In the genomic region with DNA sequence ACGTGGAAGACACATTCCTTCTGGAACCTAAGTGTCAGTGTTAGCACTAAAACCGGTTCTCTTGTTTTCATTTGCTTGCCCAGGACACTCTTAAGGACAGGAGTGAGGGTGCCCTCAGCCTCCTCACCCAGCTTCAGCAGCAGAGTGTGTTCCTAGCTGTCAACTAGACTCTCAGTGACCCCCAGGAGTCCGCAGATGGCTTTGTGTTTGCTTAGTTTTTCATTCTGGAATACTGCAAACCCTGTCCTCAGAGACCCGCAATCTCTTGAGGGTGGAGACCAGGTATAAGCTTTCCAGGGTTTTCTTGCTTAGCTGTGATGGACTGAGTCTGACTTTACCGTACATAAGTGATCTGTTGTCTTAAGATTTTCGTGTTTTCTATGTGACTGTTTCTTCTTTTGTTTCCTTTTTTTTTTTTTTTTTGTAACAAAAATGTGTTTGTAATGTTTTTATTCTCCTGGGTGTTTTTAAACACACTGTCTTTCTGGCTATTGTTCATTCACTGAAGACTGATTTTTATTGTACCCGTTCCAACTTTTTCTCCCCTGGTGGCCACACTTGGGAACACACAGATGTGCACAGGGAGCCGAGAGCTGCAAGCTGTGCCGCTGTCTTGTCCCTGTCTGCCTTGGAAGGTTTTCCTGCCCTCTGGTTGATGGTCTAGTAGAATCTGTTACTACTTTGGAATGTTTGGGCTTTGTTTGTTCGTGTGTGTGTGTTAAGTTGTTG, we compare ENCODE assay signal across 8 mouse cellular contexts. TPM values are rescaled to one million over a fixed set of nuclear protein-coding genes. Genes with fewer than 3 reads are reported as not detected.
DNase-seq lines count a peak whose midpoint lies in the region; ATAC-seq and TF ChIP-seq lines count a peak whose summit lies in the region.

No protein-coding gene starts in this region.

- peaks cover 0 to 9% of the 10 kb centered on the region in 2 experiments; a peak in 1 of 4 replicates for H3K4me1 ChIP-seq in CH12.LX (ENCODE audit: control insufficient read depth in 1 of 2, insufficient read depth in 2 of 2)

- peaks cover 0 to 14% of the 10 kb centered on the region in 2 experiments for H3K36me3 ChIP-seq in CH12.LX (replicated peaks in 1 of 2; ENCODE audit: control insufficient read depth in 1 of 2, insufficient read depth in 1 of 2, low read length in 1 of 2)

- dilution Hi-C loops in CH12.LX (cut with MboI; ENCODE audit: extremely low pct_ligation_motif_present, extremely low pct_unique_long_range_greater_than_20kb, low sequenced_read_pairs): no loop called here

- H3K27ac ChIP-seq in layer of hippocampus, adult 2 months: no peak overlapping the region; the same call in 1 of the 2 replicates
- H3K27ac ChIP-seq in CH12.LX (ENCODE audit: insufficient read depth, low read depth): no peak overlapping the region

- DNase-seq in layer of hippocampus, adult 2 months (ENCODE audit: low spot score in 2 of 2): peak in 1 of 2 experiments; percentile 42
- no peak for DNase-seq in layer of hippocampus, postnatal 36 days
- DNase-seq in CH12.LX (ENCODE audit: extremely low read depth): peak; percentile 17
- DNase-seq in adrenal gland, postnatal 14 days: peak; percentile 74
- DNase-seq in heart, postnatal 4 days: peak; percentile 80
- no peak for DNase-seq in Muller cell, postnatal 12 days (ENCODE audit: inconsistent ontology term)

- ATAC-seq in megakaryocyte-erythroid progenitor cell, adult 5-6 weeks (replicated peaks; ENCODE audit: low FRiP score, low TSS enrichment, poor library complexity, severe bottlenecking): 0 out of 2 replicates have a peak, but pooled peaks have one; percentile 46
- ATAC-seq in inflammation-experienced regulatory T-cells, adult 6 months: no peak

- no peak overlapping the region for H3K9ac ChIP-seq in CH12.LX (ENCODE audit: insufficient read depth, low read depth)

- no peak overlapping the region for H3K4me2 ChIP-seq in CH12.LX (ENCODE audit: insufficient read depth, low read depth, poor library complexity, severe bottlenecking)

- no peak for TF ChIP-seq RAD21 in CH12.LX (IDR thresholded peaks at IDR 0.05; ENCODE audit: low read depth, low read length)

- TF ChIP-seq CTCF in layer of hippocampus, adult 2 months (conservative IDR thresholded peaks at IDR 0.05): peak; percentile 76
- peak; percentile 22 to 46; a peak in 3 of 4 replicates for TF ChIP-seq CTCF in CH12.LX (conservative IDR thresholded peaks at IDR 0.05 in 1 of 2, IDR thresholded peaks at IDR 0.05 in 1 of 2; ENCODE audit: low read depth in 2 of 2, low read length in 2 of 2)

- no peaks in the 10 kb centered on the region for H3K79me2 ChIP-seq in CH12.LX (replicated peaks; ENCODE audit: control insufficient read depth, extremely low read depth, insufficient read depth, poor library complexity, severe bottlenecking)

- no peaks in the 10 kb centered on the region for H3K9me3 ChIP-seq in CH12.LX (replicated peaks; ENCODE audit: low read length)

- H3K4me3 ChIP-seq in layer of hippocampus, adult 2 months: no peak overlapping the region
- H3K4me3 ChIP-seq in CH12.LX (replicated peaks in 1 of 3; ENCODE audit: low read depth in 2 of 3, low read length in 2 of 3, poor library complexity in 1 of 3): no peak overlapping the region

- TF ChIP-seq POLR2A in CH12.LX (IDR thresholded peaks at IDR 0.05; ENCODE audit: low read depth, low read length): no peak

- H3K27me3 ChIP-seq in CH12.LX (replicated peaks): no peaks in the 10 kb centered on the region

- no peak for TF ChIP-seq EP300 in CH12.LX (IDR thresholded peaks at IDR 0.05; ENCODE audit: low read length)

- in situ Hi-C loops in CH12.LX (cut with MboI; ENCODE audit: low pct_ligation_motif_present, low pct_unique_long_range_greater_than_20kb, low sequenced_read_pairs): loop anchor here (25.0 kb wide), 2 partner anchors 148 to 398 kb away; no protein-coding TSS in a partner anchor

TF ChIP-seq in CH12.LX, 34 proteins besides CTCF, POLR2A, EP300 and RAD21:
- TF ChIP-seq POLR2AphosphoS2 (IDR thresholded peaks at IDR 0.05; ENCODE audit: low read depth, low read length): no peak
- TF ChIP-seq SMC3 (IDR thresholded peaks at IDR 0.05; ENCODE audit: low read depth, low read length): peak; percentile 20; the same call in 1 of the 2 replicates
TF ChIP-seq in CH12.LX: peak in this region for 1.

RNA-seq across cellular contexts. Expression of gene Inip, which starts 40.6 kb away (rescaled TPM):
- 10 to 100 TPM; 23.6 to 25.6 TPM for total RNA-seq in layer of hippocampus, adult 2 months (2021)
- total RNA-seq in layer of hippocampus, postnatal 36 days (2021): 10 to 100 TPM; 24.1 to 26.4 TPM
- total RNA-seq in CH12.LX (2012; rRNA removed) (24.3 and 28.9 TPM in 2 replicates), CH12.LX (2014; rRNA removed) (67.1 and 73.2 TPM in 2 replicates)
- polyA plus RNA-seq in CH12.LX (2012; ENCODE audit: insufficient read length, low read depth): 32.5 and 38.5 TPM in 2 replicates
- 14.2 and 19.3 TPM in 2 replicates for total RNA-seq in adrenal gland, postnatal 14 days (2021)
- 10 to 100 TPM; 19.7 to 22.7 TPM for total RNA-seq in heart, postnatal 4 days (2021)
- total RNA-seq in megakaryocyte-erythroid progenitor cell, adult 5-6 weeks (2014; fragmentation: Nextera tagmentation): 44.1 and 47.2 TPM in 2 replicates
- 41.4 and 52.0 TPM in 2 replicates for total RNA-seq in megakaryocyte-erythroid progenitor cell, adult 5-6 weeks (2017)
- polyA plus RNA-seq in inflammation-experienced regulatory T-cells, adult 6 months (2017; shearing (Covaris generic)): 10 to 100 TPM; 48.4 to 49.9 (median 49.5) TPM

RNA-seq across cellular contexts. Expression of gene Snx30, which starts 44.8 kb away (rescaled TPM):
- total RNA-seq in layer of hippocampus, adult 2 months (2021): 10 to 100 TPM; 40.3 to 44.6 TPM
- 10 to 100 TPM; 44.9 to 46.0 TPM for total RNA-seq in layer of hippocampus, postnatal 36 days (2021)
- total RNA-seq in CH12.LX (2012; rRNA removed) (8.1 and 8.4 TPM in 2 replicates), CH12.LX (2014; rRNA removed) (7.9 and 9.7 TPM in 2 replicates)
- 15.9 and 16.9 TPM in 2 replicates for polyA plus RNA-seq in CH12.LX (2012; ENCODE audit: insufficient read length, low read depth)
- 7.3 and 9.5 TPM in 2 replicates for total RNA-seq in adrenal gland, postnatal 14 days (2021)
- 10 to 100 TPM; 10.3 to 12.9 TPM for total RNA-seq in heart, postnatal 4 days (2021)
- 6.6 and 11.2 TPM in 2 replicates for total RNA-seq in megakaryocyte-erythroid progenitor cell, adult 5-6 weeks (2014; fragmentation: Nextera tagmentation)
- total RNA-seq in megakaryocyte-erythroid progenitor cell, adult 5-6 weeks (2017): 4.9 and 13.2 TPM in 2 replicates
- polyA plus RNA-seq in inflammation-experienced regulatory T-cells, adult 6 months (2017; shearing (Covaris generic)): 1 to 10 TPM; 2.6 to 3.6 (median 2.8) TPM

Comparison
In these comparisons a context has a peak if more than half of its experiments do, and no peak if none do; other contexts are left out.
1. DNase-seq: peak in CH12.LX (single experiment), adrenal gland, postnatal 14 days (single experiment) and heart, postnatal 4 days (single experiment); none in layer of hippocampus, postnatal 36 days (0 of 2) and Muller cell, postnatal 12 days (single experiment).